Mouse (Mus musculus): Measurements from ENCODE around the gene 4930513O06Rik.

The 4930513O06Rik gene

GRCm38 (mm10) chrX:139085943-139086342, at the start of gene 4930513O06Rik:
4930513O06Rik (plus strand) TSS chrX:139086243.
- in situ Hi-C loops (cut with MboI, MseI), result no loop called here

GRCm38 (mm10) chrX:139037666-139038065, 48.4 kb upstream of the 4930513O06Rik start:
- in situ Hi-C loops (cut with MboI, MseI), result no loop called here

DNA sequence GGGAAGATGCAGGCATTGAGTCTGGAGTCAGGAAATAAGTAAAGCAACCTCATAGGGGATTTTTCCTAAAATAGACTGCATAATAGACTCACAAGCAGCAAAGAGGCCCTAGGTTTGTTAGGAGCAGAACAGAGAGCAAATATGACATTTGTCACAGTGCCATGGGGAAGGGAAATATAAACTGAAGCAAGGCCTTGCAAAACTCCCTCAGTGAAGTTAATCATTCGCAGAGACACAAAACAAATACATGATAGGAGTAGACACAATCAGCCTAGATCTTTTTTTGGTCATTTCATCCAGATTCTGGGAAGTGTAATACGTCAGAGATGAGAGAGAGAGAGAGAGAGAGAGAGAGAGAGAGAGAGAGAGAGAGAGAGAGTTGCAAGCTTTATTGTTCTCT, 46.7 kb upstream of the 4930513O06Rik start:
- in situ Hi-C loops (cut with MboI, MseI), result no loop called here

DNA sequence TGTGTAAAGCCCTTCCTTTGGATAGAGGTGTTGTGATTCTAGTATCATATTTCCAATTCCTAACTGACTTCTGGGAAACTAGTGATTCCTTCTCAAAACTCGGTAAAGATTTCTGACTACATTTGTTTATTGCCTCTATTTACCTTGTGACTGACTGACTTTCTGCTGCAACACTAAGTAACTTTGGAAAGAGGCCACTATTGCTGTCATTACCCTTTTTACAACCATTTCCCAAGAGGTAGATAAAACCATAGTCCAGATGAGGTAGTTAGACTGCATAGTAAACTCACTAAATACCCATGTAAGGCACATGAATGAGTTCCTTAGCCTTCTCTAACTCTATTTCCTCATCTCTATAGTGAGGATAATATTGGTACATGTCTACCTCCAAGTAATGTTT, 44.9 kb upstream of the 4930513O06Rik start:
- in situ Hi-C loops (cut with MboI, MseI), result no loop called here

DNA sequence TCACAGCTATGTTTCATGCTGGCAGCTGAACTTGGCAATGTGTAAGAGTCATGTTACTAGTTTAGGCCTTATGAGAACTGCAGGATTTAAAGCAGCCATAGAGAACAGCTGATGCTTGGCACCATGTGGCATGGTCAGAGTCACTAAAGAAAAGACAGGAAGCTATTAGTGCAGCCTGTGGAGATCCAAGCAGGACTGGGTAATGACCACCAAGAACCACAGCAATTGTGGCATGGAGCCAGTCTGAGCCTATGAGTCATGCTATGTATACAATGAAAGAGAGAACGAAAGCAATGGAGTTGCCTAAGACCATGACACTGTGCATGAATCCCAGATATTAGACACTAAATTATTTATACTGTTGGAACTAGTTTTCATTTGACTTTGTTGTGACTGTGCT, 34.1 kb upstream of the 4930513O06Rik start:
- in situ Hi-C loops (cut with MboI, MseI), result no loop called here

DNA sequence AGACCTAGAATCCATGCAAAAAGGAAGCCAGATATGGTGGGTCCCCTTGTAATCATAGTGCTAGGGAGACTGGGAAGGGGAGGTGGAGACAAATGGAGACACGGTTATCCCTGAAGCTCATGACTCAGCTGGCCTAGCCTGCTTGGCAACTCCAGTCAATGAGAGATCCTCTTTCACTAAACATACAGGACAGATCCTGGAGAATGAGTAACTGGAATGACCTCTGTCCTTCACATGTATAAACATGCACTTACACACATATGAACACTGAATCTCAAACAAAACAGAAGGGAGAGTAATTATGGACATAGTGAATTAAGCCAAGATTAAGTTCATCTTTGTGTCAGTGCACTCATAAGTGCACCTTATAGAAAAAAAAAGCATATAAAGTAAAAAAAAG, 32.9 kb upstream of the 4930513O06Rik start:
- in situ Hi-C loops (cut with MboI, MseI), result no loop called here

- in situ Hi-C loops (cut with MboI, MseI), result no loop called here
These were observed 22.0 kb upstream of the 4930513O06Rik start for GRCm38 (mm10) chrX:139064078-139064477.

- in situ Hi-C loops (cut with MboI, MseI), result no loop called here
These were observed 7.5 kb upstream of the 4930513O06Rik start for GRCm38 (mm10) chrX:139078493-139078892.

GRCm38 (mm10) chrX:139085077-139085476, 966 bp upstream of the 4930513O06Rik start, which contains the start of gene Serpina7:
Serpina7 (minus strand) TSS chrX:139085236.
- in situ Hi-C loops (cut with MboI, MseI), result no loop called here

- in situ Hi-C loops (cut with MboI, MseI), result no loop called here
These were observed 11.2 kb downstream of the 4930513O06Rik start for GRCm38 (mm10) chrX:139097197-139097596.

GRCm38 (mm10) chrX:139134031-139134430, 48.0 kb downstream of the 4930513O06Rik start:
- in situ Hi-C loops (cut with MboI, MseI), result no loop called here

All from regulatory T cell (primary cell).